ENCODE assay signal across 15 mouse cellular contexts in genomic region chr19:53699671-53700070, GRCm38 (mm10). TPM values are rescaled to one million over a fixed set of nuclear protein-coding genes. Genes with fewer than 3 reads are reported as not detected.
DNase-seq lines count a peak whose midpoint lies in the region; ATAC-seq lines count a peak whose summit lies in the region.
"Had no signal": no experiment of that assay in that cellular context is flagged by ENCODE, and none has a peak within 500 bp of the region (broad histone marks: within the 10 kb centered on the region; RNA-seq: fewer than 3 reads in every experiment).

No protein-coding gene starts in this region.

- intact Hi-C loops in heart, postnatal 36 days (cut with DNase I): no loop called here

- WGBS in heart, embryonic 12.5 days: 15% methylated on average over 7 of the region's 7 CpGs
- WGBS in midbrain, embryonic 10.5 days: 37% methylated on average over 7 of the region's 7 CpGs
- WGBS in midbrain, embryonic 11.5 days: 37% methylated on average over 7 of the region's 7 CpGs
- 17% methylated on average over 7 of the region's 7 CpGs for WGBS in embryonic facial prominence, embryonic 12.5 days

- ATAC-seq in heart, embryonic 12.5 days (ENCODE audit: insufficient number of reproducible peaks, low FRiP score): no peak
- no peak for ATAC-seq in midbrain, embryonic 11.5 days (ENCODE audit: low FRiP score)
- ATAC-seq in embryonic facial prominence, embryonic 12.5 days (ENCODE audit: insufficient number of reproducible peaks, insufficient read depth, low FRiP score, low TSS enrichment): no peak
- ATAC-seq: forebrain, embryonic 15.5 days had no signal

- H3K4me1 ChIP-seq in heart, embryonic 12.5 days (replicated peaks): peaks cover 72% of the 10 kb centered on the region
- peaks cover 41% of the 10 kb centered on the region for H3K4me1 ChIP-seq in midbrain, embryonic 10.5 days
- peaks cover 26% of the 10 kb centered on the region for H3K4me1 ChIP-seq in midbrain, embryonic 11.5 days (ENCODE audit: control insufficient read depth, insufficient read depth, low read length)
- H3K4me1 ChIP-seq in embryonic facial prominence, embryonic 12.5 days: peaks cover 25% of the 10 kb centered on the region; the same call in 1 of the 2 replicates

- H3K4me3 ChIP-seq in heart, embryonic 12.5 days: no peak overlapping the region
- no peak overlapping the region for H3K4me3 ChIP-seq in midbrain, embryonic 10.5 days
- H3K4me3 ChIP-seq in midbrain, embryonic 11.5 days (ENCODE audit: low read depth, low read length): no peak overlapping the region
- H3K4me3 ChIP-seq in embryonic facial prominence, embryonic 12.5 days: no peak overlapping the region
- H3K4me3 ChIP-seq: forebrain, embryonic 15.5 days; kidney, embryonic 15.5 days had no signal

- H3K9me3 ChIP-seq in heart, embryonic 12.5 days (replicated peaks): no peaks in the 10 kb centered on the region
- no peaks in the 10 kb centered on the region for H3K9me3 ChIP-seq in midbrain, embryonic 10.5 days (replicated peaks)
- no peaks in the 10 kb centered on the region for H3K9me3 ChIP-seq in midbrain, embryonic 11.5 days (ENCODE audit: control insufficient read depth, low read length)
- no peaks in the 10 kb centered on the region for H3K9me3 ChIP-seq in embryonic facial prominence, embryonic 12.5 days
- H3K9me3 ChIP-seq: forebrain, embryonic 15.5 days; kidney, embryonic 15.5 days had no signal

- peak overlapping the region; percentile 55; the same call in 1 of the 2 replicates for H3K9ac ChIP-seq in heart, embryonic 12.5 days
- no peak overlapping the region for H3K9ac ChIP-seq in midbrain, embryonic 11.5 days (ENCODE audit: low read length)
- H3K9ac ChIP-seq in embryonic facial prominence, embryonic 12.5 days: no peak overlapping the region
- H3K9ac ChIP-seq: forebrain, embryonic 15.5 days; kidney, embryonic 15.5 days; liver, embryonic 14.5 days had no signal

- H3K36me3 ChIP-seq in heart, embryonic 12.5 days: no peaks in the 10 kb centered on the region
- no peaks in the 10 kb centered on the region for H3K36me3 ChIP-seq in midbrain, embryonic 10.5 days
- no peaks in the 10 kb centered on the region for H3K36me3 ChIP-seq in midbrain, embryonic 11.5 days (ENCODE audit: control insufficient read depth, insufficient read depth, low read length)
- H3K36me3 ChIP-seq in embryonic facial prominence, embryonic 12.5 days: no peaks in the 10 kb centered on the region
- H3K36me3 ChIP-seq: forebrain, embryonic 15.5 days; kidney, embryonic 15.5 days had no signal

- DNase-seq in heart, postnatal 36 days: no peak
- no peak for DNase-seq in midbrain, embryonic 10.5 days (ENCODE audit: low spot score)
- DNase-seq in midbrain, embryonic 11.5 days (ENCODE audit: low spot score, missing footprints): no peak
- DNase-seq in mesoderm, embryonic 11.5 days (ENCODE audit: low read depth, low spot score): peak; percentile 42
- DNase-seq in right cerebral cortex, adult 18-20 months: no peak
- DNase-seq in adrenal gland, postnatal 4 days (ENCODE audit: low spot score in 2 of 2): no peak
- DNase-seq: cerebellum, adult 9-11 months; layer of hippocampus, postnatal 36 days; thymus, postnatal 14 days had no signal

- H3K27me3 ChIP-seq in heart, embryonic 12.5 days (replicated peaks): no peaks in the 10 kb centered on the region
- peaks cover 19% of the 10 kb centered on the region; the same call in 1 of the 2 replicates for H3K27me3 ChIP-seq in midbrain, embryonic 10.5 days (ENCODE audit: low read depth, poor library complexity, severe bottlenecking)
- no peaks in the 10 kb centered on the region for H3K27me3 ChIP-seq in midbrain, embryonic 11.5 days (ENCODE audit: control insufficient read depth, insufficient read depth, low read length)
- H3K27me3 ChIP-seq in embryonic facial prominence, embryonic 12.5 days: peaks cover 4% of the 10 kb centered on the region; the same call in 1 of the 2 replicates
- H3K27me3 ChIP-seq: forebrain, embryonic 15.5 days; kidney, embryonic 15.5 days had no signal

- peak overlapping the region; percentile 38 for H3K4me2 ChIP-seq in heart, embryonic 12.5 days
- H3K4me2 ChIP-seq in midbrain, embryonic 11.5 days: no peak overlapping the region
- H3K4me2 ChIP-seq in embryonic facial prominence, embryonic 12.5 days (replicated peaks): peak overlapping the region; percentile 15; the same call in 1 of the 2 replicates
- H3K4me2 ChIP-seq: forebrain, embryonic 15.5 days; kidney, embryonic 15.5 days had no signal

- peak overlapping the region; percentile 46; the same call in 1 of the 2 replicates for H3K27ac ChIP-seq in heart, embryonic 12.5 days (ENCODE audit: poor library complexity, severe bottlenecking)
- H3K27ac ChIP-seq in midbrain, embryonic 10.5 days (replicated peaks): peak overlapping the region; percentile 33
- no peak overlapping the region for H3K27ac ChIP-seq in midbrain, embryonic 11.5 days (ENCODE audit: low read depth, low read length)
- no peak overlapping the region for H3K27ac ChIP-seq in embryonic facial prominence, embryonic 12.5 days
- H3K27ac ChIP-seq: forebrain, embryonic 15.5 days; kidney, embryonic 15.5 days; liver, embryonic 14.5 days had no signal

RNA-seq across cellular contexts. Expression of gene Rbm20, which starts 22.6 kb away (rescaled TPM):
- polyA plus RNA-seq in heart, embryonic 12.5 days (2016; fragmentation: Nextera tagmentation; extraction: Ambion mirVana): 51.8 and 54.0 TPM in 2 replicates
- 100 to 1,000 TPM; 216 to 224 TPM for total RNA-seq in heart, postnatal 36 days (2021)
- 0.52 and 0.75 TPM in 2 replicates for polyA plus RNA-seq in midbrain, embryonic 10.5 days (2016; fragmentation: Nextera tagmentation; extraction: Ambion mirVana)
- 0.73 and 1.0 TPM in 2 replicates for polyA plus RNA-seq in midbrain, embryonic 11.5 days (2014; fragmentation: Nextera tagmentation; extraction: Ambion mirVana)
- polyA plus RNA-seq in embryonic facial prominence, embryonic 12.5 days (2016; fragmentation: Nextera tagmentation; extraction: Ambion mirVana): 2.7 and 3.0 TPM in 2 replicates
- total RNA-seq in adrenal gland, postnatal 4 days (2021): 1 to 10 TPM; 2.7 to 4.0 TPM
- total RNA-seq: hematopoietic stem cell, adult 5-6 weeks had no signal

Comparison
In these comparisons a context has a peak if more than half of its experiments do, and no peak if none do; other contexts are left out.
1. H3K27ac ChIP-seq: peak in heart, embryonic 12.5 days (single experiment) and midbrain, embryonic 10.5 days (single experiment); none in midbrain, embryonic 11.5 days (single experiment) and embryonic facial prominence, embryonic 12.5 days (single experiment).
2. RNA of gene Rbm20, which starts 22.6 kb away (polyA plus RNA-seq): 51.8 to 54.0 TPM in heart, embryonic 12.5 days; 2.7 to 3.0 TPM in embryonic facial prominence, embryonic 12.5 days, 0.73 to 1.0 TPM in midbrain, embryonic 11.5 days and 0.52 to 0.75 TPM in midbrain, embryonic 10.5 days; every median in the first group is over 10 times any median in the second.